Mouse (Mus musculus) bone marrow macrophage, adult 2 months (primary cell): ENCODE measurements around the gene Vrk1.

Experiments
- CTCF ChIP-seq: IDR thresholded peaks from 2 replicates; pipeline ENCODE4 v1.5.1; 2012; ENCODE audit warnings: low read depth, mild to moderate bottlenecking, low read length, moderate library complexity
- POLR2A ChIP-seq: IDR thresholded peaks from 2 replicates; pipeline ENCODE4 v1.6.1; 2012; ENCODE audit warnings: mild to moderate bottlenecking, low read depth, low read length, borderline replicate concordance

DNA sequence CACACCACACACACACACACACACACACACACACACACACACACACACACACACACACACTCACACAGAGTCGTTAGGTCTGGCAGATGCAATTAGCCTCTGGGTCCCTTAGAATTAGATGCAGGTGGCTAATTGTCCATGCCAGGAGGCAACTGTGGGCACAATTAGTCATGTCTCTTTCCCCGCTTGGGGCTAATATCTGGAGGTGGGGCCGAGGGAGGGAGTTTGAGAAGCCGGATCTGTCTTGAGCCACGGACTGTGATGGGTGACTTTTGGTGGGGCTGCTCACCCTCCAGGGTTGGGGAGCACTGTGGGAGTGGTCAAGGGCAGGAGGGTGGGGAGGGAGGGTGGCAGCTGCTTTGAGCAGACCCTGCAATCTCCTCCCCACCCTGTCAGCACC is 35.9 kb upstream of the Vrk1 start:
- TF ChIP-seq POLR2A, result no peak
- TF ChIP-seq CTCF, result no peak
